Mouse (Mus musculus) lung, adult 2 months (tissue): ENCODE data around the gene Tex261.

Experiments used
- CTCF ChIP-seq: fragments of 200-500 bp; IDR thresholded peaks from 2 replicates; pipeline ENCODE4 v1.5.1; 2011; ENCODE audit warnings: mild to moderate bottlenecking, low read length, control low read depth; ENCODE audit not compliant: insufficient read depth
- POLR2A ChIP-seq: fragments of 200-500 bp; IDR thresholded peaks from 2 replicates; pipeline ENCODE4 v1.6.1; 2011; ENCODE audit warnings: low read depth, mild to moderate bottlenecking, control low read depth, low read length, borderline replicate concordance; ENCODE audit errors: extremely low read depth

- no peak for TF ChIP-seq CTCF
- TF ChIP-seq POLR2A, result no peak
Observed at GRCm38 (mm10) chr6:83756051-83756450, 19.6 kb downstream of the Tex261 start.
